Comparison of ENCODE assay signal across 8 mouse cellular contexts in genomic region chr3:123264706-123265105, GRCm38 (mm10). TPM values are rescaled to one million over a fixed set of nuclear protein-coding genes. Genes with fewer than 3 reads are reported as not detected.
DNase-seq lines count a peak whose midpoint lies in the region; ATAC-seq lines count a peak whose summit lies in the region.

No protein-coding gene starts in this region.

- H3K27me3 ChIP-seq in kidney, embryonic 15.5 days, result no peaks in the 10 kb centered on the region
- H3K27me3 ChIP-seq in stomach, embryonic 15.5 days (replicated peaks), result no peaks in the 10 kb centered on the region

- H3K4me2 ChIP-seq in kidney, embryonic 15.5 days, result peak overlapping the region; percentile 48
- peak overlapping the region; percentile 35 for H3K4me2 ChIP-seq in stomach, embryonic 15.5 days

- no peaks in the 10 kb centered on the region for H3K9me3 ChIP-seq in kidney, embryonic 15.5 days (replicated peaks)
- no peaks in the 10 kb centered on the region for H3K9me3 ChIP-seq in stomach, embryonic 15.5 days

- peaks cover under 1% of the 10 kb centered on the region; the same call in 1 of the 2 replicates for H3K36me3 ChIP-seq in kidney, embryonic 15.5 days
- H3K36me3 ChIP-seq in stomach, embryonic 15.5 days, result no peaks in the 10 kb centered on the region

- ATAC-seq in kidney, embryonic 15.5 days (replicated peaks; ENCODE audit: low FRiP score), result no peak
- no peak for ATAC-seq in stomach, embryonic 15.5 days (ENCODE audit: insufficient read depth, low FRiP score, low read depth)
- no peak for ATAC-seq in cerebellum, adult (ENCODE audit: insufficient number of reproducible peaks, low FRiP score, low TSS enrichment)

- H3K4me1 ChIP-seq in kidney, embryonic 15.5 days, result peaks cover 7% of the 10 kb centered on the region; the same call in 1 of the 2 replicates
- peaks cover 5% of the 10 kb centered on the region; the same call in 1 of the 2 replicates for H3K4me1 ChIP-seq in stomach, embryonic 15.5 days

- H3K27ac ChIP-seq in kidney, embryonic 15.5 days, result no peak overlapping the region
- H3K27ac ChIP-seq in stomach, embryonic 15.5 days, result no peak overlapping the region

- 0 out of 2 replicates have a peak overlapping the region, but pooled peaks have one; percentile 39 for H3K9ac ChIP-seq in kidney, embryonic 15.5 days
- H3K9ac ChIP-seq in stomach, embryonic 15.5 days, result no peak overlapping the region

- DNase-seq in cerebellum, postnatal 10 days, result peak; percentile 53 to 64
- DNase-seq in cerebellum, adult 11-12 months, result no peak
- peak; percentile 8 for DNase-seq in right cerebral cortex, postnatal 14 days
- no peak for DNase-seq in right cerebral cortex, postnatal 36 days (ENCODE audit: low spot score in 2 of 2)
- no peak for DNase-seq in ovary, adult 18-20 months (ENCODE audit: low spot score)

- peak overlapping the region; percentile 42 for H3K4me3 ChIP-seq in kidney, embryonic 15.5 days (replicated peaks)
- peak overlapping the region; percentile 32 for H3K4me3 ChIP-seq in stomach, embryonic 15.5 days (replicated peaks)

- 49% methylated on average over 6 of the region's 6 CpGs for WGBS in kidney, embryonic 15.5 days
- WGBS in stomach, embryonic 15.5 days, result 53% methylated on average over 6 of the region's 6 CpGs

RNA-seq across cellular contexts. Expression of gene Sec24d, which starts 2.5 kb away (rescaled TPM):
- 68.5 and 72.6 TPM in 2 replicates for polyA plus RNA-seq in kidney, embryonic 15.5 days (2015; fragmentation: Nextera tagmentation; extraction: Ambion mirVana)
- 97.6 and 106 TPM in 2 replicates for polyA plus RNA-seq in stomach, embryonic 15.5 days (2015; fragmentation: Nextera tagmentation; extraction: Ambion mirVana)

RNA-seq across cellular contexts. Expression of gene Synpo2, which starts 28.8 kb away (rescaled TPM):
- 8.3 and 11.5 TPM in 2 replicates for polyA plus RNA-seq in kidney, embryonic 15.5 days (2015; fragmentation: Nextera tagmentation; extraction: Ambion mirVana)
- 28.0 and 33.2 TPM in 2 replicates for polyA plus RNA-seq in stomach, embryonic 15.5 days (2015; fragmentation: Nextera tagmentation; extraction: Ambion mirVana)

Comparison
In these comparisons a context has a peak if more than half of its experiments do, and no peak if none do; other contexts are left out.
1. DNase-seq: peak in cerebellum, postnatal 10 days (2 of 2) and right cerebral cortex, postnatal 14 days (single experiment); none in cerebellum, adult 11-12 months (single experiment), right cerebral cortex, postnatal 36 days (0 of 2) and ovary, adult 18-20 months (single experiment).